Mouse (Mus musculus) lung, postnatal 0 days (tissue): ENCODE data around the gene Fgd2. TPM values are rescaled to one million over a fixed set of nuclear protein-coding genes. Genes with fewer than 3 reads are reported as not detected.

Source experiments
- ATAC-seq: fragments of 200-750 bp; cut with Nextera tagmentation; 2 replicates; pipeline ENCODE4 v1.8.0; 2017; ENCODE audit warnings: moderate library complexity
- DNase-seq: peaks from one replicate; pipeline ENCODE4 v3.0.0-alpha.2; 2016; ENCODE audit warnings: low spot score
- H3K27ac ChIP-seq: fragments of 300-500 bp; sonication (generic); 2 replicates; pipeline ENCODE4 v1.5.1; 2014; ENCODE audit warnings: antibody characterized with exemption, mild to moderate bottlenecking, low read length, mixed read lengths
- H3K27me3 ChIP-seq: fragments of 300-500 bp; sonication (generic); replicated peaks from 2 replicates; pipeline ENCODE4 v1.6.1; 2014; ENCODE audit warnings: low read length, mixed read lengths; ENCODE audit not compliant: insufficient read depth
- H3K36me3 ChIP-seq: fragments of 300-500 bp; sonication (generic); 2 replicates; pipeline ENCODE4 v1.6.1; 2014; ENCODE audit warnings: low read length, mixed read lengths; ENCODE audit not compliant: insufficient read depth
- H3K4me1 ChIP-seq: fragments of 300-500 bp; sonication (generic); 2 replicates; pipeline ENCODE4 v1.6.1; 2014; ENCODE audit warnings: antibody characterized with exemption, low read depth, low read length, mixed read lengths; ENCODE audit not compliant: insufficient read depth
- H3K4me2 ChIP-seq: fragments of 300-500 bp; sonication (generic); replicated peaks from 2 replicates; pipeline ENCODE4 v1.6.1; 2014; ENCODE audit warnings: low read depth, mild to moderate bottlenecking, low read length, moderate library complexity, mixed read lengths
- H3K4me3 ChIP-seq: fragments of 300-500 bp; sonication (generic); 2 replicates; pipeline ENCODE4 v1.5.1; 2014; ENCODE audit warnings: low read depth, low read length
- H3K9ac ChIP-seq: fragments of 300-500 bp; sonication (generic); replicated peaks from 2 replicates; pipeline ENCODE4 v1.6.1; 2014; ENCODE audit warnings: low read depth, mild to moderate bottlenecking
- H3K9me3 ChIP-seq: fragments of 300-500 bp; sonication (generic); 2 replicates; pipeline ENCODE4 v1.6.1; 2016; ENCODE audit warnings: low read length, mixed read lengths
- CTCF ChIP-seq: IDR thresholded peaks from 2 replicates; pipeline ENCODE4 v1.5.1; 2016; ENCODE audit warnings: antibody characterized with exemption, mild to moderate bottlenecking
- EP300 ChIP-seq: IDR thresholded peaks from 2 replicates; pipeline ENCODE4 v1.6.1; 2016; ENCODE audit warnings: antibody characterized with exemption, mild to moderate bottlenecking, control low read depth
- WGBS: fragments of 180-500 bp; shearing (Covaris S2); extraction: QIAGEN DNeasy Blood & Tissue Kit; methylation state at CpG from one replicate; pipeline ENCODE4 v1.1.7; 2014; 5-methylcytosine and 5-hydroxymethylcytosine counted together
- polyA plus RNA-seq: library from polyadenylated mRNA; unstranded; fragments of >200 nt; fragmentation: Nextera tagmentation; extraction: Ambion mirVana; gene quantifications from 2 replicates; pipeline ENCODE4 v1.2.1, GENCODE M21; 2015

Fgd2 gene
- polyA plus RNA-seq, 1 experiment from 2014 or later = 11.9 TPM

GRCm38 (mm10) chr17:29336266-29336990, 24.3 kb upstream of the Fgd2 start:
- peaks cover 10% of the 10 kb centered on the region; the same call in 1 of the 2 replicates for H3K4me1 ChIP-seq
- DNase-seq (peak; percentile 64), ATAC-seq (peak; percentile 45)
- 0 out of 2 replicates have a peak overlapping the region, but pooled peaks have one; percentile 32 for H3K27ac ChIP-seq
- H3K9me3 ChIP-seq = no peaks in the 10 kb centered on the region
- H3K9ac ChIP-seq = no peak overlapping the region
- H3K36me3 ChIP-seq = peaks cover 56% of the 10 kb centered on the region
- H3K4me3 ChIP-seq = no peak overlapping the region
- no peaks in the 10 kb centered on the region for H3K27me3 ChIP-seq
- no peak overlapping the region for H3K4me2 ChIP-seq
- TF ChIP-seq CTCF = no peak
- no peak for TF ChIP-seq EP300
- WGBS = 78% methylated on average over 19 of the region's 19 CpGs

DNA sequence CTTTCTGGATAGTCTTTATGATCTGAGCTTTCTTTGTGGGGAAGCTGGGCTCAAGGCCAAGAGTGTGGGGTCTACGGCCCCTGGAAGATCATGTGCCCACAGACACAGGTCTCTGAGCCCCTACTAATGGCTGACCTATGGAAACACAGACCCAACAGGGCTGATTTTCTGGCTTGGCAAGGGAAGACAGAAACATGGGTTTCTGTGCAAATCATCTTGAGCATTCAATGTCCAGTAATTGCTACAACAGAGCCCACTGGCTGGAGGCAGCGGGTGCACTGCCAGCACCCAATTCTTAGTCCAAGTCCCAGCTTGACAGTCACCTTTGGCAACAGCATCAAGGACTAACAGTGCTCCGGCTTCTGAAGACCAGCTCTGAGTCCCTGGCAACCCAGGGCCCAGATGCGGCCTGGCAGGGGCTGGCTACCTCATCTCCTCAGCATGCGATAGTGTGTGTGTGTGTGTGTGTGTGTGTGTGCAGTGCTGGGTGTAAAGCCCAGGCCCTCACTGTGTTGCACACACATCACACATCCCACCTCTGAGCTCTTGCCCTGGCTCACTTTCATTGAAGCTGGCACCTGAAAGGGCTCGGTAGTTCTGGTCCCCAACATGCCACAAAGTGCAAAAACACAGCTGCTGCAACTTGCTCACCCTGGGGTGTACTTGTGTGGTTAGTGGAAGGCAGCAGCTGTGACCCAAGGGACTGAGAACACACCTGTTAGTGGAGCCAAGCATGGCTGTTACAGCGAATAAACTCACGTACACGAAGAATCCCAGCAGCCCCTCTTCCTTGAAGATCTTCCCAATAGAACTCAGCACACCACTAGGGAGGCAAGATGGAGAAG, 22.5 kb upstream of the Fgd2 start:
- H3K27ac ChIP-seq = no peak overlapping the region
- no peak for DNase-seq
- H3K36me3 ChIP-seq = peaks cover 45% of the 10 kb centered on the region

GRCm38 (mm10) chr17:29339170-29339768, 21.4 kb upstream of the Fgd2 start:
- Histone ChIP-seq H3K4me2 (no peak overlapping the region), H3K4me1 (peaks cover 25% of the 10 kb centered on the region), H3K27me3 (no peaks in the 10 kb centered on the region), H3K9ac (no peak overlapping the region), H3K9me3 (no peaks in the 10 kb centered on the region), H3K27ac (no peak overlapping the region), H3K36me3 (peaks cover 37% of the 10 kb centered on the region), H3K4me3 (no peak overlapping the region)
- TF ChIP-seq CTCF (no peak), EP300 (no peak)
- DNase-seq (no peak), ATAC-seq (no peak)
- 69% methylated on average over 11 of the region's 11 CpGs for WGBS

More for the DNA sequence above, 22.5 kb upstream of the Fgd2 start:
- Histone ChIP-seq H3K9ac (no peak overlapping the region), H3K4me1 (peaks cover 25% of the 10 kb centered on the region), H3K4me3 (no peak overlapping the region), H3K4me2 (no peak overlapping the region), H3K9me3 (no peaks in the 10 kb centered on the region), H3K27me3 (no peaks in the 10 kb centered on the region)
- WGBS = 88% methylated on average over 9 of the region's 9 CpGs
- no peak for TF ChIP-seq EP300
- TF ChIP-seq CTCF = no peak
- no peak for ATAC-seq

GRCm38 (mm10) chr17:29340406-29341261, 20.1 kb upstream of the Fgd2 start:
- WGBS = 61% methylated on average over 18 of the region's 18 CpGs
- Histone ChIP-seq H3K9ac (no peak overlapping the region), H3K27ac (peak overlapping the region; percentile 92), H3K4me1 (peaks cover 25% of the 10 kb centered on the region), H3K4me2 (peak overlapping the region; percentile 43; the same call in 1 of the 2 replicates), H3K4me3 (no peak overlapping the region), H3K9me3 (no peaks in the 10 kb centered on the region), H3K36me3 (peaks cover 29% of the 10 kb centered on the region), H3K27me3 (no peaks in the 10 kb centered on the region)
- DNase-seq (peak; percentile 91), ATAC-seq (peak; percentile 58)
- TF ChIP-seq CTCF (no peak), EP300 (peak; percentile 63; the same call in 1 of the 2 replicates)

DNA sequence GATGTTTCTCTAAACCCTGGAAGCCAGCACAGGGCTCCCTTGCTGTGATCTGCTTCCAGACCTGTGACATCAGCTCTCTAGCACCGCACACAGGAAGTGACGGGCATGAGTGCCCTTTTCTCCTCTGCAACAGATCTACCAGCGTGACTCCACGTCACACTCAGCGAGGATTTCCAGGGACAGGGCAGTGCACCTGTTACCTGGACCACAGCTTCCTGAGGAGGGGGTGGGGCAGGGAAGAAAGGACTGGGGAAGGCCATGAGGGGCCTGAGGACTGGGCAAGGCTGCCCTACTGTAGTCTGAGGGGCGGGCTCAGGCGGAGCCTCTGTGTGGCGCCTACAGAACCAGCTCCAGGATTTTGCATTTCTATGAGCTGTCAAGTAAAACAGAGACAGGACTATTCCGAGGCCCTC, 19.1 kb upstream of the Fgd2 start:
- 12% methylated on average over 9 of the region's 9 CpGs for WGBS
- peak; percentile 65 for ATAC-seq

More for the DNA sequence above, 19.1 kb upstream of the Fgd2 start:
- TF ChIP-seq CTCF (peak; percentile 54), EP300 (no peak; the same call in 1 of the 2 replicates)
- peak; percentile 90 for DNase-seq
- Histone ChIP-seq H3K9me3 (no peaks in the 10 kb centered on the region), H3K27ac (peak overlapping the region; percentile 92), H3K4me3 (no peak overlapping the region), H3K36me3 (peaks cover 20% of the 10 kb centered on the region), H3K4me1 (peaks cover 25% of the 10 kb centered on the region), H3K4me2 (peak overlapping the region; percentile 43), H3K9ac (no peak overlapping the region), H3K27me3 (no peaks in the 10 kb centered on the region)
